Mouse (Mus musculus): ENCODE measurements at regions not wholly inside any gene's neighbourhood (a gene's known extent, or its start where the extent isn't known, plus 50 kb on each side); places are given as distances from the start of the nearest gene placed in this dataset.
"Not testable (repeated sequence)": the region's sequence is repeated elsewhere in the genome, so short reads cannot be mapped to it uniquely, and the experiment has no call there.

GRCm38 (mm10) chr15:92994191-92994671, 280.7 kb downstream of the Gxylt1 start:
- Histone ChIP-seq H3K9ac (replicated peaks) (no peak overlapping the region), H3K4me1 (replicated peaks) (no peaks in the 10 kb centered on the region), H3K4me3 (replicated peaks) (no peak overlapping the region), H3K36me3 (no peaks in the 10 kb centered on the region), H3K4me2 (no peak overlapping the region), H3K27ac (no peak overlapping the region), H3K9me3 (no peaks in the 10 kb centered on the region), H3K27me3 (no peaks in the 10 kb centered on the region)
- WGBS, result 58% methylated on average over 11 of the region's 11 CpGs
- ATAC-seq (ENCODE audit: insufficient number of reproducible peaks, insufficient read depth, low FRiP score, low TSS enrichment, low read depth), result no peak

GRCm38 (mm10) chr15:92993538-92994190, 281.3 kb downstream of the Gxylt1 start:
- no peaks in the 10 kb centered on the region for H3K4me1 ChIP-seq (replicated peaks)
- ATAC-seq (ENCODE audit: insufficient number of reproducible peaks, insufficient read depth, low FRiP score, low TSS enrichment, low read depth), result no peak
- H3K36me3 ChIP-seq, result no peaks in the 10 kb centered on the region
- no peak overlapping the region for H3K4me3 ChIP-seq (replicated peaks)
- H3K9ac ChIP-seq (replicated peaks), result no peak overlapping the region
- 64% methylated on average over 6 of the region's 6 CpGs for WGBS
- no peaks in the 10 kb centered on the region for H3K9me3 ChIP-seq
- no peak overlapping the region for H3K4me2 ChIP-seq
- H3K27me3 ChIP-seq, result no peaks in the 10 kb centered on the region
- H3K27ac ChIP-seq, result no peak overlapping the region

- ATAC-seq (ENCODE audit: insufficient number of reproducible peaks, insufficient read depth, low FRiP score, low TSS enrichment, low read depth), result no peak
- no peaks in the 10 kb centered on the region for H3K36me3 ChIP-seq
- H3K4me1 ChIP-seq (replicated peaks), result no peaks in the 10 kb centered on the region
- H3K4me2 ChIP-seq, result no peak overlapping the region
- no peaks in the 10 kb centered on the region for H3K9me3 ChIP-seq
- no peak overlapping the region for H3K4me3 ChIP-seq (replicated peaks)
- no peak overlapping the region for H3K27ac ChIP-seq
- no peaks in the 10 kb centered on the region for H3K27me3 ChIP-seq
- 88% methylated on average over 4 of the region's 4 CpGs for WGBS
- H3K9ac ChIP-seq (replicated peaks), result no peak overlapping the region
Measured at GRCm38 (mm10) chr15:92975774-92976173, 299.2 kb downstream of the Gxylt1 start.

DNA sequence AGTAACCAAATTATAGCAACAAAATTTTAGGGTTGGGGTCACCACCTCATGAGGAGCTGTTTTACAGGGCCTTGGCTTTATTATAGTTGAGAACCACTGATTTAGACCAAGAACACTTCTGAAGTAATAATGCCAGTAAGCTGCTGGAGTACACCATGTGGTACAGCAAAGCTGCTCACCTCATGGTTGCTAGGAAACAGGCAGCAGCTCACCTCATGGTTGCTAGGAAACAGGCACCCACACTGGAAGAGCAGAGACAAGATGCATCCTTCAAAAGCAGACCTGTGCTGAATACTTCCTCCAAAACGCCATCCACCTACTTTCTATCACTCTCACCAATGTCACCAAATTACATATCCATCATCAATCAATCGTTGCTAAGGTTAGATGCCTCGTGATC, 300.0 kb downstream of the Gxylt1 start:
- Histone ChIP-seq H3K9ac (replicated peaks) (no peak overlapping the region), H3K27ac (no peak overlapping the region), H3K4me1 (replicated peaks) (no peaks in the 10 kb centered on the region), H3K27me3 (no peaks in the 10 kb centered on the region), H3K36me3 (no peaks in the 10 kb centered on the region), H3K4me2 (no peak overlapping the region), H3K4me3 (replicated peaks) (no peak overlapping the region), H3K9me3 (no peaks in the 10 kb centered on the region)
- no peak for ATAC-seq (ENCODE audit: insufficient number of reproducible peaks, insufficient read depth, low FRiP score, low TSS enrichment, low read depth)
- WGBS, result 76% methylated on average over 3 of the region's 3 CpGs

DNA sequence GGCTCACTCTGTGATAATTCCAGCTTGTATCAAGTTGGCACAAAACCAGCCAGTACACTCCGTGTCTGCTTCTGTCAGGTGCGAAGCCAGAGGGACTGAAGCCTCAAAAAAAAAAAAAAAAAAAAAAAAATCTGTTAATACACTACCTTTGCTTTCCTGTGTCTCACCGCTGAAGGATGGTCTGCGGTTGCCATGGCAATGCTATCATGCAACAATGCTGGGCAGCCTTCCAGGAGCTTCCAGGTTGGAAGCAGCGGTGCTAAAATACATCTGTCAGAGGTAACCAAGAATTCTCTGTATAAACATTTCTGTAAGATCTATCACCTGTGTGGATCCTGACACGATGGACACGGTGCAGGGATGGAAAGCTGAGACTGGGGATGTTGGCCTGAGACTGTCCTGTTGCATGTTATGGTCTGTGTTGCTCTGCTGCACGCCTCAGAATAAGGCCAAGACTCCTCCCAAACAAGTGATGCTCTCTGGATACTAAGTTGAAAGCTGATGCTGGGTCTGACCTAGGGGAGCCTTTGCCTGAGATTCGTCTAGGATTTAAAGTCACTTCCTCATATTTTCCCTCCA, 301.2 kb downstream of the Gxylt1 start:
- H3K4me1 ChIP-seq (replicated peaks), result no peaks in the 10 kb centered on the region
- no peaks in the 10 kb centered on the region for H3K36me3 ChIP-seq
- H3K27me3 ChIP-seq, result no peaks in the 10 kb centered on the region
- H3K4me2 ChIP-seq, result no peak overlapping the region
- no peak overlapping the region for H3K9ac ChIP-seq (replicated peaks)
- 87% methylated on average over 9 of the region's 9 CpGs for WGBS
- ATAC-seq (ENCODE audit: insufficient number of reproducible peaks, insufficient read depth, low FRiP score, low TSS enrichment, low read depth), result no peak
- H3K27ac ChIP-seq, result no peak overlapping the region
- no peak overlapping the region for H3K4me3 ChIP-seq (replicated peaks)
- H3K9me3 ChIP-seq, result no peaks in the 10 kb centered on the region

GRCm38 (mm10) chr15:92965556-92965955, 309.4 kb downstream of the Gxylt1 start:
- Histone ChIP-seq H3K27ac (no peak overlapping the region), H3K27me3 (no peaks in the 10 kb centered on the region), H3K4me2 (no peak overlapping the region), H3K36me3 (no peaks in the 10 kb centered on the region), H3K4me3 (replicated peaks) (no peak overlapping the region), H3K9ac (replicated peaks) (no peak overlapping the region), H3K4me1 (replicated peaks) (no peaks in the 10 kb centered on the region), H3K9me3 (no peaks in the 10 kb centered on the region)
- 83% methylated on average over 1 of the region's 1 CpGs for WGBS
- no peak for ATAC-seq (ENCODE audit: insufficient number of reproducible peaks, insufficient read depth, low FRiP score, low TSS enrichment, low read depth)

DNA sequence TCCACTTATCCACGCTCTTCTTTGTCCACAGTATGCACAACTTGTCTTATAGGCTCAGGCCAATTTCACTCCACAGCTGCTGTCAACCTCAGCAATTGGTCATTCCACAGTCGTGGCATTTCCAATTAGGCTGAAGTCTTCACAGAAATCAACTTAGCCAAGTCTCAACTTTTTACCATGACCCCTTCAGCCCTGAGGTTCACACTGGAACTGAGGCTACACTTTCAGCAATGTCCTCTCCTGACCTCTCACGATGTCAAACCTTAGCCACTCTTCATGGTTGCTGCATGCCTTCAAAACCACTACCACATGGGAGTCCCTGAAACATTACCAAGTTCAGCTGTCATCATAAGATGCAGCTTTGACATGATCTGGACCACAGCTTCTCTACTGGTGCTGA, 310.1 kb downstream of the Gxylt1 start:
- no peak for ATAC-seq (ENCODE audit: insufficient number of reproducible peaks, insufficient read depth, low FRiP score, low TSS enrichment, low read depth)
- 77% methylated on average over 3 of the region's 3 CpGs for WGBS
- Histone ChIP-seq H3K27ac (no peak overlapping the region), H3K4me3 (replicated peaks) (no peak overlapping the region), H3K36me3 (no peaks in the 10 kb centered on the region), H3K9ac (replicated peaks) (no peak overlapping the region), H3K27me3 (no peaks in the 10 kb centered on the region), H3K4me1 (replicated peaks) (no peaks in the 10 kb centered on the region), H3K4me2 (no peak overlapping the region), H3K9me3 (no peaks in the 10 kb centered on the region)

DNA sequence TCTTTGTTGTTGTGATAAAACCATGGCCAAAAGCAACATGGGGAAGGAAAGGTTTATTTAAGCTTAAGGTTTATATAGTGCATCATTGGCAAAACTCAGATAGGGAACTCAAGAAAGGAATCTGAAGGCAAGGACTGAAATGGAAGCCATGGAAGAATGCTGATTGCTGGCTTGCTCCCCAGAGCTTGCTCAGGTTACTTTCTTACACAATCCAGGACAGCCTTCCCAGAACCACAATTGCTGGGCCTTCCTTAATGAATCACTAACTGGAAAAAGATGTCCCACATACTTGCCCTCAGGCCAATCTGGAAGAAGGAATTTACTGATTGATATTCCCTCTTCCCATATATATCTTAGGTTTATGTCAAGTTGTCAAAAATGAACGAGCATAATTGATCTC, 310.8 kb downstream of the Gxylt1 start:
- 57% methylated on average over 1 of the region's 1 CpGs for WGBS
- ATAC-seq (ENCODE audit: insufficient number of reproducible peaks, insufficient read depth, low FRiP score, low TSS enrichment, low read depth), result no peak
- H3K4me2 ChIP-seq, result no peak overlapping the region
- H3K36me3 ChIP-seq, result no peaks in the 10 kb centered on the region
- H3K4me3 ChIP-seq (replicated peaks), result no peak overlapping the region
- H3K9me3 ChIP-seq, result no peaks in the 10 kb centered on the region
- H3K27me3 ChIP-seq, result no peaks in the 10 kb centered on the region
- H3K4me1 ChIP-seq (replicated peaks), result no peaks in the 10 kb centered on the region
- H3K27ac ChIP-seq, result no peak overlapping the region
- H3K9ac ChIP-seq (replicated peaks), result no peak overlapping the region

GRCm38 (mm10) chr15:92950912-92951311, 324.1 kb downstream of the Gxylt1 start:
- not testable (repeated sequence) for H3K27ac ChIP-seq; H3K4me2 ChIP-seq; H3K4me3 ChIP-seq (replicated peaks); H3K27me3 ChIP-seq; ATAC-seq (ENCODE audit: insufficient number of reproducible peaks, insufficient read depth, low FRiP score, low TSS enrichment, low read depth); H3K36me3 ChIP-seq; H3K9me3 ChIP-seq; H3K9ac ChIP-seq (replicated peaks); H3K4me1 ChIP-seq (replicated peaks)
- 82% methylated on average over 3 of the region's 3 CpGs for WGBS

GRCm38 (mm10) chr15:92946216-92946615, 328.8 kb downstream of the Gxylt1 start:
- no peak for ATAC-seq (ENCODE audit: insufficient number of reproducible peaks, insufficient read depth, low FRiP score, low TSS enrichment, low read depth)
- H3K4me2 ChIP-seq, result no peak overlapping the region
- H3K27ac ChIP-seq, result no peak overlapping the region
- no peaks in the 10 kb centered on the region for H3K27me3 ChIP-seq
- no peak overlapping the region for H3K9ac ChIP-seq (replicated peaks)
- H3K4me3 ChIP-seq (replicated peaks), result no peak overlapping the region
- H3K9me3 ChIP-seq, result no peaks in the 10 kb centered on the region
- 0 out of 2 replicates have a peak, but pooled peaks cover under 1% of the 10 kb centered on the region for H3K4me1 ChIP-seq (replicated peaks)
- no peaks in the 10 kb centered on the region for H3K36me3 ChIP-seq
- WGBS, result 81% methylated on average over 5 of the region's 5 CpGs

GRCm38 (mm10) chr15:92903821-92904220, 371.2 kb downstream of the Gxylt1 start:
- Histone ChIP-seq H3K9me3 (no peaks in the 10 kb centered on the region), H3K27me3 (no peaks in the 10 kb centered on the region), H3K4me2 (no peak overlapping the region), H3K4me3 (replicated peaks) (no peak overlapping the region), H3K36me3 (no peaks in the 10 kb centered on the region), H3K27ac (no peak overlapping the region), H3K9ac (replicated peaks) (no peak overlapping the region), H3K4me1 (replicated peaks) (0 out of 2 replicates have a peak, but pooled peaks cover 6% of the 10 kb centered on the region)
- WGBS, result 77% methylated on average over 8 of the region's 8 CpGs
- no peak for ATAC-seq (ENCODE audit: insufficient number of reproducible peaks, insufficient read depth, low FRiP score, low TSS enrichment, low read depth)

DNA sequence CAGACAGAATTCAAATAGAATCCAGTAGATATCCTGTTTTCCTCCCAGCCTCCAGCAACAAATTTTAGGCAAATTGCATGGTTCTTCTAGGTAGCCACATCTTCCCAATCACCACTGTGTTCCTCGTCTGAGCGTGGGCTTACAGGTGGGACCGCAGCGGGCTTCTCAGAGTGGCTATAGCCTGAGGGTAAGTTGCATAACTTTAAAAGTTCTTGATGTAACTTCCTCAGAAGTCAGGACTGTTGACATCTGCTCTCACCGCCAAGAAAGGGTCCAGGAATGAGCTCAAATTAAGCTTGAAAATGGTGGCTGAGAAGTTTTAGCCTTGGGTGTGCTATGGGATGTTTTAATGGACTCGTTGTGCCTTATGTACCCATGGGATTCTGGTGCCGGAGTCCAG, 377.7 kb downstream of the Gxylt1 start:
- H3K4me3 ChIP-seq (replicated peaks), result no peak overlapping the region
- H3K4me1 ChIP-seq (replicated peaks), result no peaks in the 10 kb centered on the region
- ATAC-seq (ENCODE audit: insufficient number of reproducible peaks, insufficient read depth, low FRiP score, low TSS enrichment, low read depth), result no peak
- H3K27me3 ChIP-seq, result no peaks in the 10 kb centered on the region
- WGBS, result 79% methylated on average over 7 of the region's 7 CpGs
- no peaks in the 10 kb centered on the region for H3K9me3 ChIP-seq
- no peak overlapping the region for H3K4me2 ChIP-seq
- no peak overlapping the region for H3K9ac ChIP-seq (replicated peaks)
- no peak overlapping the region for H3K27ac ChIP-seq
- no peaks in the 10 kb centered on the region for H3K36me3 ChIP-seq

Data from limb, embryonic 12.5 days (tissue).